Mouse (Mus musculus) ES-E14 (cell line): ENCODE results near the gene Car14. TPM values are rescaled to one million over a fixed set of nuclear protein-coding genes. Genes with fewer than 3 reads are reported as not detected.

Experiments used
- DNase-seq: peaks from one replicate; pipeline ENCODE4 v3.0.0-alpha.2; 2013; ENCODE audit warnings: low read depth, low spot score
- H3K27ac ChIP-seq: 2 replicates; pipeline ENCODE4 v1.5.1; 2012; ENCODE audit warnings: low read depth, mild to moderate bottlenecking, low read length, moderate library complexity, mixed read lengths; ENCODE audit not compliant: poor library complexity, insufficient read depth, severe bottlenecking
- H3K36me3 ChIP-seq: 2 replicates; pipeline ENCODE4 v1.6.1; 2012; ENCODE audit warnings: mild to moderate bottlenecking, low read length, moderate library complexity, mixed read lengths; ENCODE audit not compliant: control insufficient read depth, poor library complexity, insufficient read depth, severe bottlenecking
- H3K4me1 ChIP-seq, 2 experiments: fragments of 150-350 bp in 1 of 2; sonication (generic) in 1 of 2; 2 replicates each; pipeline ENCODE4 v1.6.1; 2012; ENCODE audit warnings: low read length in 2 of 2, mild to moderate bottlenecking in 1 of 2, mixed read lengths in 1 of 2; ENCODE audit not compliant: control insufficient read depth in 2 of 2, insufficient read depth in 2 of 2, poor library complexity in 1 of 2
- H3K4me3 ChIP-seq, 2 experiments: fragments of 150-350 bp in 1 of 2; sonication (generic) in 1 of 2; 2 replicates each; pipeline ENCODE4 v1.5.1; 2012; ENCODE audit warnings: low read length in 2 of 2, low read depth in 1 of 2, mild to moderate bottlenecking in 1 of 2, mixed read lengths in 1 of 2; ENCODE audit not compliant: insufficient read depth in 1 of 2, poor library complexity in 1 of 2, severe bottlenecking in 1 of 2
- H3K9ac ChIP-seq: 2 replicates; pipeline ENCODE4 v1.6.1; 2012; ENCODE audit warnings: low read depth, mild to moderate bottlenecking, low read length, mixed read lengths; ENCODE audit not compliant: poor library complexity, insufficient read depth, severe bottlenecking
- H3K9me3 ChIP-seq: fragments of 150-350 bp; sonication (generic); 2 replicates; pipeline ENCODE4 v1.6.1; 2012; ENCODE audit warnings: low read depth, mild to moderate bottlenecking, low read length; ENCODE audit not compliant: control insufficient read depth, insufficient read depth
- CHD2 ChIP-seq: IDR thresholded peaks from 2 replicates; pipeline ENCODE4 v1.6.1; 2014; ENCODE audit warnings: mild to moderate bottlenecking, low read depth, low read length, inconsistent platforms
- HCFC1 ChIP-seq: IDR thresholded peaks from 2 replicates; pipeline ENCODE4 v1.6.1; 2012; ENCODE audit warnings: low read length, inconsistent platforms, borderline replicate concordance; ENCODE audit not compliant: insufficient read depth
- MAFK ChIP-seq: IDR thresholded peaks from 2 replicates; pipeline ENCODE4 v1.6.1; 2014; ENCODE audit warnings: mild to moderate bottlenecking, low read depth, low read length, inconsistent platforms; ENCODE audit not compliant: insufficient read depth
- ZC3H11A ChIP-seq: IDR thresholded peaks from 2 replicates; pipeline ENCODE4 v1.6.1; 2012; ENCODE audit warnings: low read depth, mild to moderate bottlenecking, inconsistent platforms, low read length, borderline replicate concordance
- ZNF384 ChIP-seq: IDR thresholded peaks from 2 replicates; pipeline ENCODE4 v1.6.1; 2012; ENCODE audit warnings: low read depth, low read length, inconsistent platforms
- in situ Hi-C, 2 experiments: fragments of 600-800 bp; cut with MboI; formaldehyde crosslinking; loops; one replicate each; pipeline ENCODE4 v1.15.1; 2025; ENCODE audit warnings: low sequenced_read_pairs in 2 of 2, inconsistent platforms in 1 of 2; ENCODE audit not compliant: unreplicated experiment in 2 of 2
- total RNA-seq: library from RNA; depleted of rRNA; stranded (reverse); fragments of 300-350 nt; gene quantifications from 2 replicates; pipeline ENCODE4 v1.2.3, GENCODE M21; 2012

Car14 gene
- total RNA-seq, 1 experiment = 2.5 TPM

GRCm38 (mm10) chr3:95881979-95882815 is 22.3 kb downstream of the Car14 start, which contains the start of gene Ciart:
Gene Ciart, minus strand, starts transcription at chr3:95882251.
- TF ChIP-seq ZNF384 (no peak), MAFK (no peak), HCFC1 (peak; percentile 58; the same call in 1 of the 2 replicates), CHD2 (peak; percentile 69; the same call in 1 of the 2 replicates)
- peak within 1 kb of the TSS; percentile 62 to 68 for H3K4me3 ChIP-seq
- H3K4me1 ChIP-seq = peaks cover 0 to 6% of the 10 kb centered on the region in 2 experiments; a peak in 1 of 4 replicates
- peak; percentile 93 for DNase-seq
- H3K9ac ChIP-seq = peak within 1 kb of the TSS; percentile 68
- H3K27ac ChIP-seq = no peak within 1 kb of the TSS; the same call in 1 of the 2 replicates
- peaks cover 2% of the 10 kb centered on the region; the same call in 1 of the 2 replicates for H3K36me3 ChIP-seq
- H3K9me3 ChIP-seq = no peaks in the 10 kb centered on the region
- in situ Hi-C loops = no loop called here

DNA sequence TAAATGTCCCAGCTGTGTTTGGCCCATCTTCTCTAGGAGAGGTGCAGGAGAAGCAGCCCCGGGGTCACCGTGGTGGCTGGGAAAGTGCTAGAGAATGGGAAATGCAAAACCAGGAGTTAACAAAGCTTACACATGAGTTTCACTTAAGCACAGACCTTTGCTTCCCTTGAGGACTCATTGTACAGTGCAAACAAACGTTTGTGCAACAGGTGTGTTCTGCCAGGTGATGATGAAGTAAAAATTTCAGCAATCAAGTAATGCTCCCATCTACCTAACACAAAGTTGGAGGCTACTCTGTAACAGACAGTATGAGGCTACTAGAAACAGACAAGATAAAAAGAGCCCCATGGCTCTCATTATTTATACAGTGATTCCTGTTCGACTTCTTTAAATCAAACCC is 25.4 kb downstream of the Car14 start:
- TF ChIP-seq ZC3H11A (no peak), MAFK (no peak), CHD2 (no peak), ZNF384 (no peak), HCFC1 (no peak)
- H3K4me1 ChIP-seq = peaks cover 0 to 6% of the 10 kb centered on the region in 2 experiments; a peak in 1 of 4 replicates
- peaks cover 2% of the 10 kb centered on the region; the same call in 1 of the 2 replicates for H3K36me3 ChIP-seq
- DNase-seq = no peak
- H3K27ac ChIP-seq = no peak overlapping the region
- no peak overlapping the region for H3K9ac ChIP-seq
- no peaks in the 10 kb centered on the region for H3K9me3 ChIP-seq
- H3K4me3 ChIP-seq = no peak overlapping the region
- in situ Hi-C loops = loop anchor here in 1 of 2 experiments (10.0 kb wide), 1 partner anchor 176 kb away; the partner anchor contains the start of gene Vps45

DNA sequence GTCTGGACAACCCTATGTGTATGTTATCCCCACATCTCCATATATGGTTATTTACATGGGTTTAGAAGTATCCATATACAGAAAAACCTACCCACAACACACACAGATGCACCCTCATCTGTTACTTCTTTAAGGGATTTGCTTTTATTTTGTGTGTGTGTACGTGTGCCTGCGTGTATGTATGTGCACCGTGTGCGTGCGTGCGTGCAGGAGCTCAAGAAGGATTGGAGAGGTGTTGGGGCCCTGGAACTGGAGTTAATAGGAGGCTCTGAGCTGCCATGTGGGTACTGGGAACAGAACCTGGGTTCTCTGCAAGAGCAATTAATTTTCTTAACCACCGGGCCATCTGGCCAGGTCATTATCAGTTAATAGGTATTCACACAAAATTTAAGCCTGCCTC is 32.4 kb downstream of the Car14 start:
- no peak for DNase-seq
- Histone ChIP-seq H3K36me3 (peaks cover 10% of the 10 kb centered on the region; the same call in 1 of the 2 replicates), H3K4me3 (peak overlapping the region; percentile 44 to 82), H3K27ac (no peak overlapping the region), H3K4me1 (peaks cover 2% of the 10 kb centered on the region in 2 experiments; a peak in 1 of 4 replicates), H3K9ac (peak overlapping the region; percentile 65), H3K9me3 (no peaks in the 10 kb centered on the region)
- in situ Hi-C loops = loop anchor here in 1 of 2 experiments (10.0 kb wide), 1 partner anchor 183 kb away; the partner anchor contains the start of gene Vps45
- TF ChIP-seq CHD2 = no peak
- no peak for TF ChIP-seq ZC3H11A
- TF ChIP-seq MAFK = no peak
- no peak for TF ChIP-seq HCFC1
- TF ChIP-seq ZNF384 = no peak

DNA sequence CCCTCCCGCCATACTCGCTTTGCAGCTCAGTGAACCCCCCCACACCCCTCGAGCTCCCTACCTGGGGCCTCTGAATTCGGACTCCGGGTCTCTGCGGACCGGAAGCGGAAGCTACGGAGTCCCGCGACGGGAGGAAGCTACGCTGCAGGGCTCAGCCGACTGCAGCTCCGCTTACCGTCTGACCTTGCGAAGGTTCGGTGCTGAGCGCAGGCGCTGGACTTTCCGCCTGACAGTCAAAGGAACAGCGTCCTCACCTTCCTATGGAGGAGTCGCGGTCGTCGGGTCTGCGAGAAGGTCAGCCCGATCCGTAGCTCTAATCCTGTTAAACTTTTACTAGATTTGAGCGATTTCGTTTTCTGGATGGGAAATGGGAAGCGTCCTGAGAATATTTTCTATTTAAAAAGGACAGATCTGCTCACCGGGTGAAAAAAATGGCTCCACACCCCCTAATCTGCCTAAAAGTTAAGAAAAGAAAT is 33.1 kb downstream of the Car14 start, which contains the start of gene Mrps21:
Gene Mrps21, minus strand, starts transcription at position 128 of the 476 bp plus-strand sequence.
- H3K27ac ChIP-seq = peak within 1 kb of the TSS; percentile 29; the same call in 1 of the 2 replicates
- H3K4me3 ChIP-seq = peak within 1 kb of the TSS; percentile 79 to 82
- no peaks in the 10 kb centered on the region for H3K9me3 ChIP-seq
- in situ Hi-C loops = loop anchor here in 1 of 2 experiments (10.0 kb wide), 1 partner anchor 183 kb away; the partner anchor contains the start of gene Vps45
- H3K9ac ChIP-seq = peak within 1 kb of the TSS; percentile 84
- H3K4me1 ChIP-seq = peaks cover 2% of the 10 kb centered on the region in 2 experiments; a peak in 1 of 4 replicates
- no peak for DNase-seq
- TF ChIP-seq ZNF384 = no peak
- peak; percentile 59; the same call in 1 of the 2 replicates for TF ChIP-seq HCFC1
- TF ChIP-seq CHD2 = 0 out of 2 replicates have a peak, but pooled peaks have one; percentile 40
- peaks cover 10% of the 10 kb centered on the region; the same call in 1 of the 2 replicates for H3K36me3 ChIP-seq
